Mouse (Mus musculus) kidney, adult 2 months (tissue): Measurements from ENCODE around the gene Dtx1.

Source experiments
- CTCF ChIP-seq: fragments of 200-500 bp; conservative IDR thresholded peaks from 2 replicates; pipeline ENCODE4 v1.5.1; 2011; ENCODE audit warnings: low read depth, mild to moderate bottlenecking, control low read depth, low read length, moderate library complexity, mixed read lengths; ENCODE audit not compliant: insufficient read depth, insufficient read length
- POLR2A ChIP-seq: fragments of 200-500 bp; IDR thresholded peaks from one replicate; pipeline ENCODE4 v1.6.1; 2011; ENCODE audit warnings: low read depth, low read length, control low read depth

DNA sequence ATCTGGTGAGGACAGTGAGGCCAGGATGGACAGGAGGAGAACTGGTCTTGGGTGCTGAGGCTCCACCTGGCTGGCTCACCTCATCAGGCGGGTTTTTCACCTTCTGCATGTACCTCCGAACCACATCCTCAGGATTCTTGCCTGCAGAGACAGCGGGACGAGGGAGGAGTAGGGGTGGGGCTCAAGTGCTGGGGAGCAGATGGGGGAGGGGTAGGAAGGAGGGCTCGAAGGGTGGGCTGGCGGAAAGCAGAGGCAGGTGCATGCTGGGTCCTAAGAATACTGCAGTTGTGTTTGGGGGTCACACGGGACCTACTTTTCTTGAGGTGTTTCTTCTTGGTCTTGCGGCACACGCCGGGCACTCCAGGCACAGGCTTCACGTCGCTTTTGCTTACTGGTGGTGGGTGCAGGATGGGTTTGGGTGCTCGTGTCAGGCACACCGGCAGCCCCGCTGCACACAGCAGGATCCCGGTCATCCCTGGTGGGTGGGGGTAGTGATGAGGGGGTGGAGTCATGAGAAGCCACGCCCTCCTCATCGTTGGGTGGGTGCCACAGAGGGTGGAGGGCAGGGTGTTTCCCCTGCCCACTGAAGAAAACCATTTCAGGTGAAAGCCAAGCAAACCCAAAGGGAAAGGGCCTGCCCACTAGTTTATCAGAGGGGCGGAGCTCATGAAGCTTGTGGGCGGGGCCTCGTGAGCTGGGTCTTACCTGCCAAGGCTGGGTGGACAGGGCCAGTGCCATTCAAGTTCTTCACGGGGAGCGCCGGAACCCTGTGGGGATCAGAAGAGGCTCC lies 28.6 kb downstream of the Dtx1 start:
- TF ChIP-seq CTCF, result no peak
- no peak for TF ChIP-seq POLR2A
